Mouse (Mus musculus): Measurements from ENCODE around the gene Tmem246. TPM values are rescaled to one million over a fixed set of nuclear protein-coding genes. Genes with fewer than 3 reads are reported as not detected.

Tmem246 gene
- total RNA-seq (2014; rRNA removed) (182 and 193 TPM in 2 replicates), polyA plus RNA-seq (2015; fragmentation: Nextera tagmentation; extraction: Ambion mirVana) (164 and 180 TPM in 2 replicates)

DNA sequence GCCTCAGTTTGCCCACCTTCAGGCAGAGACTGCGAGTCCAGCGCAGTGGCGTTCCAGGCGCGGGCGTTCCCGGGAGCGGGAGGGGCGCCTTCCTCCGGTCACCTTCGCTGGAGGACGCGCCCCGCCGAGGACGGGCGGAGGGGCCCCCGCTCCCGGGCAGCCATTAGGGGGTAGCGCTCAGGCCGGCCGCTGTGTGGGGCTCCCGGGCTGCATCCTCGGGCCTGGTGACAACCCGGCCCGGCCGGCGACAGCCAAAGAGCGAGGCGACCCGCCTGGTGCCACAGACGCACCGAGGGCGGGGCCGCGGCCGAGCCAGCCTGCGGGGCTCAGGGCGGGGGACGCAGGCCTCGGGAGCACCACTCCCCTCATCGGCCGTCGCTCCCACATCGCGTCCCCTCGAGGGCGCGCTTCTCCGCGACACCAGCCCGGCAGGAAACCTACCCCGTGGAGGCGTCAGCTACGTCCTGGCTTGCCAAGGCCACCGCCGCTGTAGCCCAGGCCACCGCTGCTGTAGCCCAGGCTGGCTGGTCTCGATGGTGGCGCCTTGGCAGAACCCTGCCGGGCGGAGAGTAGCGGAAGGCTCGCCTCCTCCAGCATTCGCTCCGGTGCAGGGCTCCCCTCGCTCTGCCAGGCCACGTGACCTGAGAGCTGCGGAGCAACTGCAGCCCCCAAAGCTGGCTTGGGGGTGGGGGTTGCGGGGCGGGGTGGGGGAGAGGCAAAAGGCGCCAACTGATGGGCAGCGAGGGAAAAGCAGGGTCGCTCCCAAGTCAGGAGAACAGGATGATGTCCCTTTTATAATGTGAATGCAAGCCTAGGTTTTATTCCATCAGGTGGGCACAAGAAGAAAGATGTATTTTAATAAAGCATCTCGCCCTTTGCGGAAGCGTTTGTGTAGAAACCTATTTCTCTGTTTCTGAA lies at the start of gene Tmem246:
Tmem246 (minus strand) TSS at position 694 of the 918 bp plus-strand sequence.
- no peaks in the 10 kb centered on the region for H3K36me3 ChIP-seq (ENCODE audit: insufficient read depth, low read length)
- H3K4me1 ChIP-seq (ENCODE audit: insufficient read depth, low read length) = no peaks in the 10 kb centered on the region; the same call in 1 of the 2 replicates
- no peaks in the 10 kb centered on the region for H3K9me3 ChIP-seq (ENCODE audit: low read length)
- H3K27me3 ChIP-seq (ENCODE audit: insufficient read depth, low read length) = no peaks in the 10 kb centered on the region
- H3K4me2 ChIP-seq (ENCODE audit: low read depth, low read length, poor library complexity, severe bottlenecking) = peak within 1 kb of the TSS; percentile 75
- peak within 1 kb of the TSS; percentile 97 for H3K4me3 ChIP-seq (ENCODE audit: low read depth, low read length)
- ATAC-seq (ENCODE audit: low FRiP score) = peak; percentile 94
- H3K9ac ChIP-seq (replicated peaks; ENCODE audit: low read length, poor library complexity, severe bottlenecking) = peak within 1 kb of the TSS; percentile 99
- DNase-seq (ENCODE audit: low spot score) = peak; percentile 87
- TF ChIP-seq CTCF (IDR thresholded peaks at IDR 0.05) = no peak; the same call in 1 of the 2 replicates
- peak within 1 kb of the TSS; percentile 91 for H3K27ac ChIP-seq (ENCODE audit: low read depth, low read length)
- WGBS = under 1% methylated on average over 68 of the region's 77 CpGs

DNA sequence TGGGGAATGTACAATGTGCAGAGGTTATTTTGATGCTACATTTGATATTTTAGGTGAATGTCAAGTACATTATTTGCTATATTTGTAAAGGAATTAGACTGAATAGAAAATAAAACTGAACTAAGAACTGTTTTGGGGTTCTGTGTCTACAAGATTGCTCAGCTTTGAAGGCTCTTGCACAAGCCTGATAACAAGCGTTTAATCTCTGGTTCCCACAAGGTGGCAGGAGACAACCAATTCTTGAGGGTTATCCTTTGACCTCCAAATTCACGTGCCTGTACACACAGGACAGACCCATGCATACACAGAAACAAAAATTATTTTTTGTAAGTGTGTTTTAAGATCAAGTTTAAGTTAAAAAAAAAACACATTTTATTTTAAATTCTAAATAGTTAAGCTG lies 42.2 kb upstream of the Tmem246 start:
- Histone ChIP-seq H3K4me3 (ENCODE audit: low read depth, low read length) (no peak overlapping the region), H3K4me2 (ENCODE audit: low read depth, low read length, poor library complexity, severe bottlenecking) (no peak overlapping the region), H3K9ac (replicated peaks; ENCODE audit: low read length, poor library complexity, severe bottlenecking) (no peak overlapping the region), H3K27ac (ENCODE audit: low read depth, low read length) (no peak overlapping the region), H3K27me3 (ENCODE audit: insufficient read depth, low read length) (no peaks in the 10 kb centered on the region), H3K4me1 (ENCODE audit: insufficient read depth, low read length) (no peaks in the 10 kb centered on the region), H3K36me3 (ENCODE audit: insufficient read depth, low read length) (peaks cover 50% of the 10 kb centered on the region), H3K9me3 (ENCODE audit: low read length) (no peaks in the 10 kb centered on the region)
- peak; percentile 54 for TF ChIP-seq CTCF (IDR thresholded peaks at IDR 0.05)
- peak; percentile 15 for DNase-seq (ENCODE audit: low spot score)
- no peak for ATAC-seq (ENCODE audit: low FRiP score)
- 70% methylated on average over 2 of the region's 2 CpGs for WGBS

- peaks cover 41% of the 10 kb centered on the region for H3K36me3 ChIP-seq (ENCODE audit: insufficient read depth, low read length)
- H3K27ac ChIP-seq (ENCODE audit: low read depth, low read length) = no peak overlapping the region
- H3K9ac ChIP-seq (replicated peaks; ENCODE audit: low read length, poor library complexity, severe bottlenecking) = no peak overlapping the region
- ATAC-seq (ENCODE audit: low FRiP score) (no peak), DNase-seq (ENCODE audit: low spot score) (no peak)
- no peaks in the 10 kb centered on the region for H3K9me3 ChIP-seq (ENCODE audit: low read length)
- TF ChIP-seq CTCF (IDR thresholded peaks at IDR 0.05) = no peak
- no peaks in the 10 kb centered on the region for H3K27me3 ChIP-seq (ENCODE audit: insufficient read depth, low read length)
- WGBS = 93% methylated on average over 11 of the region's 11 CpGs
- H3K4me2 ChIP-seq (ENCODE audit: low read depth, low read length, poor library complexity, severe bottlenecking) = no peak overlapping the region
- no peaks in the 10 kb centered on the region; the same call in 1 of the 2 replicates for H3K4me1 ChIP-seq (ENCODE audit: insufficient read depth, low read length)
- H3K4me3 ChIP-seq (ENCODE audit: low read depth, low read length) = no peak overlapping the region
Observed at GRCm38 (mm10) chr4:49637821-49638220, 40.1 kb upstream of the Tmem246 start.

- H3K4me1 ChIP-seq (ENCODE audit: insufficient read depth, low read length) = no peaks in the 10 kb centered on the region; the same call in 1 of the 2 replicates
- H3K9ac ChIP-seq (replicated peaks; ENCODE audit: low read length, poor library complexity, severe bottlenecking) = peak overlapping the region; percentile 84
- DNase-seq (ENCODE audit: low spot score) (no peak), ATAC-seq (ENCODE audit: low FRiP score) (no peak; the same call in 1 of the 2 replicates)
- peak overlapping the region; percentile 89 for H3K27ac ChIP-seq (ENCODE audit: low read depth, low read length)
- peaks cover 18% of the 10 kb centered on the region for H3K36me3 ChIP-seq (ENCODE audit: insufficient read depth, low read length)
- peak overlapping the region; percentile 77 for H3K4me2 ChIP-seq (ENCODE audit: low read depth, low read length, poor library complexity, severe bottlenecking)
- no peak; the same call in 1 of the 2 replicates for TF ChIP-seq CTCF (IDR thresholded peaks at IDR 0.05)
- H3K27me3 ChIP-seq (ENCODE audit: insufficient read depth, low read length) = no peaks in the 10 kb centered on the region
- WGBS = under 1% methylated on average over 30 of the region's 30 CpGs
- peak overlapping the region; percentile 85 for H3K4me3 ChIP-seq (ENCODE audit: low read depth, low read length)
- H3K9me3 ChIP-seq (ENCODE audit: low read length) = no peaks in the 10 kb centered on the region
Observed at GRCm38 (mm10) chr4:49632139-49632481, 34.4 kb upstream of the Tmem246 start.

DNA sequence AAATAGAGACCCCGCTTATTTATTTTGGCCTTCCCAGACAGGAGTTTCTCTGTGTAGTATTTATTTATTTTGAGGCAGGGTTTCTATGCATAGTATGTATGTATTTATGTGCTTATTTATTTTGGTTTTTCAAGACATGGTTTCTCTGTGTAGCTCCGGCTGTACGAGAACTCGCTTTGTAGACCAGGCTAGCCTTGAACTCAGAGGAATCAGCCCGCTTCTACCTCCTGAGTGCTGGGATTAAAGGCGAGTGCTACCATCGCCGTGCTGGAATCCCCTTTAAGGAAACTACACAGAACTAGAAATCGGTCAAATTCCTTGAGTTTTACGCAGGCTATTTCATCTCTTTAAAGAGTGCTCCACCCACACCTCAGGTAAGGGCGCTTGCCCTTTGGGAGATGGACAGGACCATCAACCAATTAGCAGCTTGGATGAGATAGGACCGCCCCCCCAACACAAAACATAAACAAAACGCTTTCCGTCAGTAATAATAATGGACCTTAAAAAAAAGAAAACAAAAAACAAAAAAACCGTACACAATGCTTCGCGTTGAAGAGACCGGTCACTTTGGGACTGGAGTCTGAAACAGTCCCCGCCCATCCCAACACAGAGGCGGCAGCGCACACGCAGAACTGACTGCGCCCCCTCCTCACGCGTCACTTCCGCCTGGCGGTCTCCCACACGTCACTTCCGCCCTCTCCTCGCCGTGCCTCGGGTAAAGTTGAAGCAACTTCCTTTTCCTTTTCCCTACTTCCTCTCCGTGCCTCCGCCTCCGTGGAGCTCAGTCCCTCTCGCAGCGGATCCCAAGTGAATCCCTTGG lies 33.9 kb upstream of the Tmem246 start, which contains the start of gene Rnf20:
Rnf20 (plus strand) TSS at position 688 of the 820 bp plus-strand sequence.
- peak within 1 kb of the TSS; percentile 89 for H3K27ac ChIP-seq (ENCODE audit: low read depth, low read length)
- H3K9ac ChIP-seq (replicated peaks; ENCODE audit: low read length, poor library complexity, severe bottlenecking) = peak within 1 kb of the TSS; percentile 84
- H3K36me3 ChIP-seq (ENCODE audit: insufficient read depth, low read length) = peaks cover 18% of the 10 kb centered on the region
- peak; percentile 97 for DNase-seq (ENCODE audit: low spot score)
- WGBS = 4% methylated on average over 37 of the region's 37 CpGs
- H3K9me3 ChIP-seq (ENCODE audit: low read length) = no peaks in the 10 kb centered on the region
- H3K4me2 ChIP-seq (ENCODE audit: low read depth, low read length, poor library complexity, severe bottlenecking) = peak within 1 kb of the TSS; percentile 77
- peak; percentile 96 for ATAC-seq (ENCODE audit: low FRiP score)
- no peaks in the 10 kb centered on the region for H3K27me3 ChIP-seq (ENCODE audit: insufficient read depth, low read length)
- H3K4me1 ChIP-seq (ENCODE audit: insufficient read depth, low read length) = no peaks in the 10 kb centered on the region; the same call in 1 of the 2 replicates
- H3K4me3 ChIP-seq (ENCODE audit: low read depth, low read length) = peak within 1 kb of the TSS; percentile 85
- TF ChIP-seq CTCF (IDR thresholded peaks at IDR 0.05) = no peak
